Mouse (Mus musculus) liver, adult (tissue): Measurements from ENCODE around the gene Mtrr.

Experiments used
- GATA4 ChIP-seq: IDR thresholded peaks from 2 replicates; pipeline ENCODE4 v1.6.1; 2014; ENCODE audit warnings: mild to moderate bottlenecking, low read length; ENCODE audit not compliant: insufficient replicate concordance

Gene Mtrr

GRCm38 (mm10) chr13:68581747-68582516, at the start of gene Mtrr, which contains the start of gene Fastkd3:
Gene Mtrr (minus strand): TSS chr13:68582149.
Gene Fastkd3 (plus strand): TSS chr13:68582234.
- TF ChIP-seq GATA4, result peak; percentile 55; the same call in 1 of the 2 replicates

- TF ChIP-seq GATA4, result no peak
Observed at GRCm38 (mm10) chr13:68627041-68627440, 45.1 kb upstream of the Mtrr start.

GRCm38 (mm10) chr13:68622792-68623191, 40.8 kb upstream of the Mtrr start:
- no peak for TF ChIP-seq GATA4

GRCm38 (mm10) chr13:68607652-68608405, 25.9 kb upstream of the Mtrr start:
- no peak for TF ChIP-seq GATA4

GRCm38 (mm10) chr13:68605689-68606126, 23.8 kb upstream of the Mtrr start:
- TF ChIP-seq GATA4, result no peak

- TF ChIP-seq GATA4, result no peak
Observed at GRCm38 (mm10) chr13:68603085-68603484, 21.1 kb upstream of the Mtrr start.

- no peak for TF ChIP-seq GATA4
Observed at GRCm38 (mm10) chr13:68601184-68601583, 19.2 kb upstream of the Mtrr start.

GRCm38 (mm10) chr13:68598953-68599352, 17.0 kb upstream of the Mtrr start:
- TF ChIP-seq GATA4, result no peak

- no peak for TF ChIP-seq GATA4
Observed at GRCm38 (mm10) chr13:68597667-68598066, 15.7 kb upstream of the Mtrr start.

- no peak for TF ChIP-seq GATA4
Observed at GRCm38 (mm10) chr13:68597199-68597598, 15.2 kb upstream of the Mtrr start, which contains the start of gene 1700001L19Rik. Gene 1700001L19Rik (plus strand): TSS chr13:68597421.

- no peak for TF ChIP-seq GATA4
Observed at GRCm38 (mm10) chr13:68593797-68594196, 11.8 kb upstream of the Mtrr start.

GRCm38 (mm10) chr13:68588352-68588751, 6.4 kb upstream of the Mtrr start:
- no peak for TF ChIP-seq GATA4

- no peak for TF ChIP-seq GATA4
Observed at GRCm38 (mm10) chr13:68585441-68585840, 3.5 kb upstream of the Mtrr start.

- no peak for TF ChIP-seq GATA4
Observed at GRCm38 (mm10) chr13:68583961-68584360, 2.0 kb upstream of the Mtrr start.

GRCm38 (mm10) chr13:68582517-68582780, 500 bp upstream of the Mtrr start:
- no peak for TF ChIP-seq GATA4

GRCm38 (mm10) chr13:68581086-68581740, 736 bp downstream of the Mtrr start:
- no peak for TF ChIP-seq GATA4
